Mouse (Mus musculus) CD4-positive, CD25-positive, alpha-beta regulatory T cell, adult 4 months (primary cell): ENCODE results near the gene Prkar2b. TPM values are rescaled to one million over a fixed set of nuclear protein-coding genes. Genes with fewer than 3 reads are reported as not detected.

Experiments
- ATAC-seq: one replicate; pipeline ENCODE4 v1.8.0; 2017
- polyA plus RNA-seq, 2 experiments: library from polyadenylated mRNA; unstranded; fragments of 100-300 nt; shearing (Covaris generic); gene quantifications; one replicate each; pipeline ENCODE4 v1.2.1; 2017

Gene Prkar2b
- polyA plus RNA-seq, 2 experiments from 2014 or later = 0.30 to 0.68 TPM

- ATAC-seq = no peak
Measured at GRCm38 (mm10) chr12:31913614-31914013, 147.5 kb downstream of the Prkar2b start.

DNA sequence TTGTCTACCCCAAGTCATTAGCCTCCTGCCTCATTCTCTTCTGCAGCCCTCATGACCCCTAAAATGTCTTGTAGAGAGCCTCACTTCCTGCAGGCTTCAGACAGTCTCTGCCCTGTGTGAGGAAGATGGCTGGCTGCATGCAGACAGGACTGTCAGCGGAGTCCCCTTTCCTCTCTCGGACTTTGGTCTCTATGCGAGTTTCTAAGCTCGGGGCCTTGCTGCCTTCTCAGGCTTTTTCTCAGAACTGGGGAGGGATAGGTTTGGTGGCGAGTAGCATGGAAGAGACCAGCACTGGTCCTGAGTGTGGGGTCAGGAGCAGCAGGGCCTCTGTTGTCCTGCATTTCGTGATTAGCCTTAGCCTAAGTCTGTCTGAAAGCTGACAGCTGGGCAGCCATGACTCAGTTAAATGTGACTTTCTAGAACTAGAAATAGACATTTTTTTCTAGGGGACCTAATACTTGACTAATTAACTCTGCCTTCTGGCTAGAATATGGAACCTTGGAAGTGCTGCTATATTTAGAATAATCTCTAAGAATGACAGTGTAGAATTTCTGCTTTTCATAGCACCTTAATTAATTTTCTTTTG lies 148.0 kb downstream of the Prkar2b start:
- no peak for ATAC-seq

Other genes with a start within 250 kb of the Prkar2b start
- gene Hbp1, start 110.8 kb downstream of the Prkar2b start, polyA plus RNA-seq = 100 to 1,000 TPM; 166 to 170 TPM
- gene Pik3cg, start 147.4 kb upstream of the Prkar2b start, polyA plus RNA-seq = 10 to 100 TPM; 18.7 to 33.8 TPM